Mouse (Mus musculus) 3T3-L1 (cell line): ENCODE data around the gene C1qc.

Experiments used
- DNase-seq: peaks from one replicate; pipeline ENCODE4 v3.0.0-alpha.2; 2015; ENCODE audit warnings: low read depth, low spot score

The C1qc gene

DNA sequence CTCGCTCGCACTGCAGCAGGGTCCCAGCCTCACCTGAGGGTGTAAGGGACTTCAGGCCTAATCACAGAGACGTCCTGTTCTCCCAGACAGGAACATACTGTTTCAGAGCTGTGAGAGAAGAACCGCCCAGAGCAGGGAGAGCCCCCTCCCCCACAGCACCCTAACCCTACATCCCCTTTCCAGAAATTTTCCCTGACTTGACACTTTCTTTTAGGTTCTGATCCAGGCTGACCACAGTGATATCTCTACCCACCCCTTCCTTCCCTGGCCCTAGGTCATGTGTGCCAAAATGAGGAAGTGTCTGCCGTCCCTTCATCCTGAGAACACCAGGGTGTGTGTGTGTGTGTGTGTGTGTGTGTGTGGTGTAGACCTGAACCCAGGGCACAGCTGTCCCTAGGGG, at the start of gene C1qc:
C1qc (minus strand) TSS at position 255 of the 400 bp plus-strand sequence.
- DNase-seq = no peak

DNA sequence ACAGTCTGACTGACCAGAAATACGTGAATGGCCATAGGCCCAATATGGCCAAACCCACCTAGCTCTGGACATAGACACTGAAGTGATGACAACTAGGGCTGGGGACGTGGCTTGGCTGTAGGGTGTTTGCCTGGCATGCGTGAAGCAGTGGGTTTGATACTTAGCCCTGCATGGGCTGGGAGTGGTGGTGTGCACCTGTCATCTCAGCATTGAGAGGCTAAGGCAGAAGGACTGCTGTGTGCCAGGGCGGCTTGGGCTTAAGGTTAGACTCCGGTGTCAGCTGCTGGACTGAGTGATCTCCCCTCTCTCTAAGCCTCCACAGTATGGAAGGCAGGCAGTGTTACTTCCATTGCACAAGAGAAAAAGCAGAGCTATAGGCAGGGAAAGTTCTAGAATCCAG, 45.1 kb upstream of the C1qc start:
- no peak for DNase-seq

DNA sequence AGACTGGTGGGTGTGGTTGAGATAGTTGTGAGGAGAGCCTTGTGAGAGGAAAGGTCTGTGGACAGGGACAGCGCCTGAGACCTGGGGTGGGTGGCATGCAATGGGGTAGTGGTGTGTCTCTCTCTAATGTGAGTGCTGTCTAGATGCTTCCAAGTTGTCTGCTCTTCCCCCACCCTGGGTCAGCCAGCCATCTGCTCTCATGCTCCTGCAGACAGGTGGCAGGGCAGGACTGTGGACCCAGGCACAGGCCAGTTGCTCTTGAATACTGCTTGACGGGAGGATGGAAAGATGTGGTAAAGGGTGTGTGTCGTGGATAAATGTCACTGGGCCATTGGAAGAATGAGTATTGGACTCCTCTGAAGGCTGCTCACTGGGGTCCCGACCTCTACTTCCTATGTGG, 44.5 kb upstream of the C1qc start:
- DNase-seq = no peak

DNA sequence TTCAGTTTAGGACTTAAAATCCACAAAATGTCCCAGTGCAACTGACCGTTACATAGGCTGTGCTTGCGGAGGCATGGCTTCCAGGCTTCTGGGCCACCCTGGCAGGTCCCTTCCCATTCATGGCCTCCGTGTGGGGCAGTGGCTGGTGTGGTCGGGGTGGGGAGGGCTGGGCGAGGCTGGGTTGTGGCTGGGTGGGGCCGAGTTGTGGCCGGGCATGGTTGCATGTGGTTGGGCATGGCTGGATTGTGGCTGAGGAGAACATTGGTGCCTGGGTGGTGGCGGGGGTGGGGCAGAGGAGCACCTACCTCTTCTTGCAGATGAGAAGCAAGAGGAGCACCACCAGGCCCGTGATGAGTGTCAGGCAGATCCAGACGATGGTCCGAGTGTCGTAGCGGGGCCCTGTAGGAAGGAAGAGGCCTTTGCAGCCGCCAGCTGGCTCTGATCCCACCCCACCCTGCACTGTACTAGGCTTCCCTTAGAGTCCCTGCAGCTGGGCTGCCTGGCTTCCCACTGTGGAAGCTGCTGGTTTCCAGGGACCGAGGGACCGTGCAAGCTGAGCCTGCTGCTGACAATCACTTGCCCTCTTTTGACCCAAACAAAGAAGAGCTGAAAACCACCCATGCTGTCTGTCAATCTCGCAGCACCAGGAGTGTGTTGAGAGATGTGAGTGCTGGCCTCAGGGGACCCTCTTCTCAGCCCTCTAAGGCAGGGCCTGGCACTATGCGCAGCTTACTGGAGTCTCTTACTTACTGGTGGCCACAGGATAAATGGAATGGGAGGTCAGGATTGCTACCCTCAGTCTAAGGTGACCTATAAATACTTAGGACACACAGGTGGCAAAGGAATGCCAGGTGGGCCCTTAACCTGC, 42.1 kb upstream of the C1qc start:
- DNase-seq = no peak

DNA sequence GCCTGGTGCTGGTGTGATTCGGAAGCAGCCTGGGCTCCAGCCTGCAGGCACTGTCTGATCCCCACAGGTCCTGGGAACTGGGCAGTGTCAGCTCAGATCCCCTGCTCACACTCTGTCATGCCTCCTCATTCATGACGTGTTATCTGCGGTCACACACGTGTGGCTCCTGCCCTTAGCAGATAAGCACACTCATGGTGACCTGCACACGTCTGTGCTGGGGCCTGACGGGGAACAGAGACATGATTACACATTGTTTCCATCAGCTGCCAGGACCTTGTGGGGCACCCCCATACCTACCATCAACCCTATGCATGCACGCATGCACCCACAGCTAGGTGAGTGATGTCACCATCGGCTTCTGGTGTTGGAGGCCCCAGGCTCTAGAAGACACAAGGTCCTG, 37.6 kb upstream of the C1qc start:
- DNase-seq = no peak

DNA sequence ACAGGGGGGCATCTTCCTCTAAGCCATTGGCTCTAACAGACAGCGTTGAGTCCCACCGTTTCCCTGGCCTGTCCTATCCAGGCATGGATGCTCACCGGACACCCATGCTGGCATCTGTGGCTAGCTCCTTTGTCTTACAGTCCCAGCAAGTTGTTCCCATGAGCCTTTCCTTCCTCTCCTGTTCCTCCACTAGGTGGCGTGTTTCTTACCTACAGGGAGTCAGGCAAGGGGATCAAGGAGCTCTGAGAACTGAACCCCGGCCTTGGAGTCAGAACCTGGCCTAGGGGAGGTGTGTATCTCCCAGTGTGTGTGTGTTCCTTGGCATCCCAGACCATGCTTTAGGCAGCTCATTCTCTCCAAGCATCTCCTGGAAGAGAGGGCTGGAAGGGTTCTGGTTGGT, 36.1 kb upstream of the C1qc start:
- DNase-seq = peak; percentile 59

GRCm38 (mm10) chr4:136925804-136926203, 32.9 kb upstream of the C1qc start:
- no peak for DNase-seq

DNA sequence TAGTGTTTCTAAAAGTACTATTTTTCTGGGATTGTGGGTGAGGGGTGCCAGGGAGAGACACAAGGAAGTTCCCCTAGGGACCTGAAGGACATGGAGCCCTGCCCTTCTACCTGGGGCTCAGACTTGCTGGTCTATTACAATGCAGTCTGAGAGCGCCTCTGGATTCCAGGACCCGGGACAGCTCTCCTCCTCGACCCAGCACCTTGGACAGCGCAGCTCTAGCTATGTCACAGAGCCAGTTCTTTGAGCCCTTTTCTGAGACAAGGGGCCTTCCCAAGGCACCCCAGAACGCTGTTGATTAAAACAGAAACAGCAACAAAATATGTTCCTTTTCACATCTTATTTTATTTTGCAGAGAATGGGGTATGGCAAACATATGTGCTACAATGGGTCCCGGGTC, 31.7 kb upstream of the C1qc start:
- DNase-seq = peak; percentile 71

DNA sequence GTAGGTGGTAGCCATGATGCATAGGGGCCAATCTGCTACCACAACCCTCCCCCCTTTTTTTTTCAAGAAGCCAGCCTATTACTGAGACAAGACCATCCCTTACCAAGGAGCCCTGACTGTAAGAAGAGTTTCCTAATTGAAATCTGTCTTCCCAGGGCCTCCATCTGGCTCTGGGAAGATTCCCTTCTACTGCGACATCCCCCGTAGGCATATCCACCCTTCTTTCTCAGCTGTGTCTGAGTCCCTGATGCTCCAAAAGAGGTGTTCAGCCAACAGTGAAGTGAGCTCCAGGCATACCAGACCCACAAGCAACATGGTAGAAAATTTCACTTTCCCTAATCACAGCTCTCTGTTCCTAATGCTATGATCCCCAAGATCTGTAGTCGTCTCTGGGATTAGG, 26.7 kb upstream of the C1qc start:
- DNase-seq = no peak

DNA sequence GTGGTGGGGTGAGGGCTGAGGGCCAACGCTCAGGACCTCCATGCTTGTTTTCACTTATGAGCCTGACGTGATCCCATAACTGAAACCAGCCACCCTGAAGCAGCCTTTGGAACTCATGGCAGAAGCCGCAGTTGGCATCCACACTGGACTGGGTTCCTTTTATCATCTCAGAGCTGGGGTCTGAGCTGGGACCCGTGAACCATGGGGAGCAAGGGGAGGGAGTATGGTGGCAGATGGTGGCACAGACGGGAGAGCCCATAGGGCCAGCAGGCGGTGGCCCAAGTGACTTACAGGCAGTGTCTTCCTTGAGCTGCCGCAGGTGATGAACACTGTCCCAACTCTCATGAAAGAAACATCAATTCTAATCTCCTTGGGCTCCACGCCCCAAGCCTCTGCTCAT, 26.0 kb upstream of the C1qc start:
- no peak for DNase-seq

DNA sequence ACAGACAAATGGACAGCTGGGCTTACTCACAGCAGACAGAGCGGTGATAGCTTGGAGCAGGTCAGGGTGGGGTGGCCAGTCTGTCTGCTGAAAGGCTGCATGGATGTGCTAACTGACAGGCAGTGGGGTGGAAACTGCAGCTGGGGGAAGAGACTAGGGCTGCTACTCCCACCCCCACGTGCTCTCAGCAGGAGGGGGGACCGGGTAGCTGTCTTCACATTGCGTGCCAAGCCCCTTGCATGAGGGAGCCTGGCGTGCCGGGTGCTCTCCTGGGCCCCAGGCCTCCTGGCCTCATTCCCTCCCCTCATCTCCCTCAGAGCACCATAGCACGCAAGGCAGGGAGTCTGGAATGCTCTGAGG, 24.3 kb upstream of the C1qc start:
- no peak for DNase-seq

DNA sequence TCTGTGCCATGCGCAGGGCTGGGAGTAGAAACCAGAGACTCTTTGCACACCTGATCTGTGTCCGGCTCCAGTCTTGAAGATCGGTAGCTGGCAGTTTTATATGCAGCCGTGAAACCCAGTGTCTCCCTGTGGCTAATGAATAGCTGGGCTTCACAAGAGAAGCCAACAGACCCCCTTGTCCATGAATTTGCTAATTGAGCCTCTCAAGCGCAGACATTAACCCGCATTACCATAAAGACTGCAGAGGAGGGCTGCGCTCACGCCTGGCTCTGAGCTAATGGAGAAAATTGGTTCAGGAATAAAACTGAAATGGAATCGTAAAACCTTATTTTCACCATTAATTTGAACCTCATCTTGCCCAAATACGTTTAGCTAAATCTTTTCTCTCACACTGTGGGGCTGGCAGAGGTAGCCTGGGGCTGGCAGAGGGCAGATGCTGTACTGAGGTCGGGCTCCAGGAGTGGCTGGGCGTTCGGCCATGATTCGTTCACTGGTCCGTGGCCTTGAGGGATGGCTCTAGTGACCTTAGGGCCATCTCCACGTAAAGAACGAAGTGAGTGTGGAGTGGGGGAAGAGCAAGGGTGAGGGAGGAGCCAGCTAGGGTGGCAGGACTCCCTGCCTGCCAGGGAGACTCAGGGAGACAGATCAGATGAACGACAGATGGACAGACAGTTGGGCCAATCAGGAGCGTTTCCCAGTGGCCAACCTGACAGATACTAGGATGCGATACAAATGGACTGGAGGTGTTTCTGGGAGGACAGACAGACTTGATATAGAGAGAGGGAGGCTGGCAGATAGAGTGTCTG, 23.7 kb upstream of the C1qc start:
- DNase-seq = no peak

- no peak for DNase-seq
These were observed 20.0 kb upstream of the C1qc start for GRCm38 (mm10) chr4:136912841-136913240.

DNA sequence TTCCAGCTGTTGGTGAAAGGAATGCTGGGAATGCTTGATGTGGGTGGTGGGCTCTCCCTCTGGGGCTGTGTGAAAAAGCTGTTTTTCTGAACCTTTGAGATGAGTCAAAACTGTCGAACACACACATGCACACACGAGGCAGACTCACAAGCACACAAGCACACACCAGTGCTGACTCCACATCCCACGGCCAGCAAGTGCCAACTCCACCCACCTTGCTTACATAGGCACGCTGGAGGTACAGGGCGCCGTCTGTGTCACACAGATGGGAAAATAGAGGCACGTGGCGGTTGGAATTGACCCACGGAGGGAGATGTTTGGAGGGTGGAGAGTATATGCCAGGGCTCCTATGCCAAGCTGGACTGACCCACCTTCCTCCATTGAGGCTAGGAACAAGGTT, 18.9 kb upstream of the C1qc start:
- no peak for DNase-seq

DNA sequence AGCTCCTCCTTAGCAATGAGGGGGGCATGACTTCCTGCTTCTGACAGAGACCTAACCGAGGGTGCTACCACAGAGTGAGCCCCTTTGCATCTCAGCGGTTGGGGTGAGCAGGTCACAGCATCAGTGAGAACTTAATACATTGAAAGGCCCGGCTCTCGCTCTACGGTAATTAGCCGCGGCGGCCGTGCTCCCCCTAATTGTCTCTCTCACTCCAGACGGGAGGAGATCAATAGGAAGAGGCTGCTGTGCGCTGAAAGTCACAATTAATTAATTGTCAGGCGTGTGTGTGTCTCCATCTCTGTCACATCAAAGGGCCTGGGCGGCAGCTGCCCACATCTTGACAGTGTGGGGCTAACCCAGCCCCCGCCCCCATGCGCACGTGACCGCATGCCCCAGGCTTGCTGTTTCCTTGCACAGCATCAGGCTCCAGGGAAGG, 18.4 kb upstream of the C1qc start:
- DNase-seq = no peak

DNA sequence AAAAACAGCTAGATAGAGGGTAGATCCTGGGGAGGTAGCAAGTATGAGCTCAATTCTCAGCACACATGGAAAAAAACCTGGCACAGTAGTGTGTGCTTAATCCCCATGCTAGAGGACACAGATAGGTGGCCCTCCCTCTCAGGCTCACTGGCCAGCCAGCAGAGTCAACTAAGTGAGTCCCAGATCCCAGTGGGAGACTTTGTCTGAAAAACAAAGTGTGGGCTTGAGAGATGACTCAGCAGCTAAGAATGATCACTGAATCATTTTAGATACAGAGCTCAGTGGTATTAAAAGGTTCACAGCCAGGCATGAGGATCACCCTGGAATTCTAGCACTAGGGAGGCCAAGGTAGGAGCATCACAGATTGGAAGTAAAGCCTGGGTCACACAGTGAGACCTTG, 14.9 kb upstream of the C1qc start:
- no peak for DNase-seq

DNA sequence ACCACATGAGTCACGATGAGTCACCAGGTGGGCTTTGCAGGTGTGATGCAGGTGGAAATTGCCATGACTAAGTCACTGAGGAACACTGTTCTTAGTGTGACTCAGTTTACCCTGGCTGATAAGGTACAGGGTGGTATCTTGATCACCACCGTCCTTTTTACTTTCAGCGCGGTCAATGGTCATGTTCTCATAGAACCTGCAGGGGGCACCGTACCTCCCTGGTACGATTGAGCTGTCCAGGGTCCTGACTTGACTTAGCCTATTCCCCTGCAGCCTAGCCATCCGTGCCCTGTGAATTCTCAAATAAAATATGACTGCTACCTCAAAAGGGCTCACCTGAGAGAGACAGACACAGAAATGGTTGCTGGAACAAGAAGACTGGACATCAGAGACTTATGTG, 14.2 kb upstream of the C1qc start:
- peak; percentile 67 for DNase-seq

DNA sequence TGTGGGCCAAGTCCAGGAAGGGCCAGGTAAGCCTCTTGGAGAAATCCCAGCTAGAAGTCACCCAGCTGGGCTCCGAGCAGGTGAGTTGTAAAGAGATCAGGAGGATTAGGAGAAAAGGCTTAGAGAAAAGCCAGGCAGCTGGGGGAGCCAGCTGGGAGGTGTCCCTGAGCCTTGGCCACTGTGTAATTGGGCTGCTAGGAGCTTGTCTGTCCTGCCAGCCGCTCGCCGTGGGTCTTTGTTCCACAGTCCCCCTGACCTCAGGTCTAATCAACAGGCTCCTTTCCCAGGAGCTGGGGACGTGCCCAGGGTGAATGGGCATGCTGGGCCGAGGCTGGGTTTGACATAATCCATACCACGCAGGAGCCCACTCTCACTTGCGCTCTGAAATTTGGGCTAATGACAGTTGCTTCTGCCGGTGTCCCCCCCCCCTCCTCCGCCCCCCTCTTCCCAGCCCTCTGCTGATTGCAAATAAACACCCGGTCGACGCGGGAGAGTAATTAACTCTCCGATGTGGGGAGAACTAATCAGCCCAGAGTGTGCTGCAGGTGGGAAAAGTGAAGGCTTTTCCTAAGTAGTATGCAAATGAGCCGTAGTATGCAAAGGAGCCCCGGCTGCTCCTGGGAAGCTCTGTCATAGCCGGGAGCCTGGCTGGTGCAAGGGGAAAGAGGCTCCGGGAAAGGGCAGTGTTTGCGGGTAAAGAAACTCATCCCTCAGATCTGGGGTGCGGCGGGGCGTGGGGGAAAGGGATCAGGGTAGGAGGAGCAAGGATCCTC, 12.1 kb upstream of the C1qc start:
- no peak for DNase-seq

DNA sequence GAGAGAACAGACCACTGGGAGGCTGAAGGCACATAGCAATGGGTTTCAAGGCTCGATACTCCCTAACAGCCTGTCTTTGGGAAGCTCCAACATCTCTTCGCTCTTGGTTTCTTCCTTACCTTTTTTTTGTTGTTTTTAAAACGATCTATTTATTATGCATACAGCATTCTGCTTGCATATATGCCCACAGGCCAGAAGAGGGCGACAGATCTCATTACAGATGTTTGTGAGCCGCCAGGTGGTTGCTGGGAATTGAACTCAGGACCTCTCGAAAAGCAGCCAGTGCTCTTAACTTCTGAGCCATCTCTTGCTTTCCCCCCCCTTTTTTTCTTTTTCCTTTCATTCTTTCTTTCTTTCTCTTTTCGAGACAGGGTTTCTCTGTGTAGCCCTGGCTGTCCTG, 6.3 kb upstream of the C1qc start:
- no peak for DNase-seq

- DNase-seq = no peak
These were observed 5.8 kb upstream of the C1qc start, which contains the start of gene C1qa for GRCm38 (mm10) chr4:136898637-136899036. C1qa (minus strand) TSS chr4:136898803.

- no peak for DNase-seq
These were observed 5.3 kb upstream of the C1qc start for GRCm38 (mm10) chr4:136898084-136898598.

DNA sequence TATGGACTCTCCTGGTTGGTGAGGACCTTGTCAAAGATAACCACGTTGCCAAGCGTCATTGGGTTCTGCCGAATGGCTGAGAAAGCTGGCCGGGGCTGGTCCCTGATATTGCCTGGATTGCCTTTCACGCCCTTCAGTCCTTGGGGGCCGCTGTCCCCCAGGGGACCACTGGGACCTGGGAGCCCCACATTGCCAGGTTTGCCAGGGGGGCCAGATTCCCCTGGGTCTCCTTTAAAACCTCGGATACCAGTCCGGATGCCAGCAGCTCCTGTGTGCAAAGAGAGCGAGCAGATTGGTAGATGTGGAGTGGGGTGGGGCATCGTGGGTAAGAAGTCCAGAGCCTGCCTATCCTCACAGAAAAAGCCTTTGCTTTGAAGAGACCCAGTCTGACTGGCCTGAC, 3.6 kb upstream of the C1qc start:
- DNase-seq = no peak
